Mouse (Mus musculus) left cerebral cortex, adult 8-10 months (tissue): Measurements from ENCODE around the gene Gm20715. TPM values are rescaled to one million over a fixed set of nuclear protein-coding genes. Genes with fewer than 3 reads are reported as not detected.
"Not testable (repeated sequence)": the region's sequence is repeated elsewhere in the genome, so short reads cannot be mapped to it uniquely, and the experiment has no call there.

ENCODE experiments used
- DNase-seq, 2 experiments: peaks; one replicate each; pipeline ENCODE4 v3.0.0; 2022; ENCODE audit warnings: low spot score in 2 of 2
- total RNA-seq, 4 experiments: library from RNA; stranded (reverse); gene quantifications; 2 replicates each; pipeline ENCODE4 v1.2.4; 2022

Gm20715 gene
- under 1 TPM; 0.20 to 0.46 (median 0.31) TPM for total RNA-seq

GRCm38 (mm10) chr7:6410043-6410442, at the start of gene Gm20715:
TSS of gene Gm20715 (plus strand) at chr7:6410277.
- peak; percentile 43 for DNase-seq

GRCm38 (mm10) chr7:6360477-6361060, 49.5 kb upstream of the Gm20715 start:
- DNase-seq, result no peak

DNA sequence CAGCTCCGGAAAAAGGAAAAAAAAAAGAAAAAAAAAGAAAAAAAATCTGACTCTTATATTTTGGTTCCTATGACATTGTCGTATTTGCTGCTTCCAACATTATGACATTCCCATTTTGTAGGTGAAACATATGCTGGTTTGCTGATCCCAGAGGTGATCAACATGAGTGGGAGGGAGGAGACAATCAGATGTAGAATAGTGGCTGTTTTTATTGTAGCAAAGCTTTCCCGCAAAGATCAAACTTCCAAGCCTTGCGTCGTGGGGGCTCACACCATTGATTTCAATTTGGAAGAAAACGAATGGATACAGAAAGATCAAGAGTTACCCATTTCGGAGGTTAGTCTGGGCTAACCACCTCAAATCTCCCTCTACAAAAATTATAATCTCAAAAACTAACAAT, 48.3 kb upstream of the Gm20715 start:
- no peak for DNase-seq

DNA sequence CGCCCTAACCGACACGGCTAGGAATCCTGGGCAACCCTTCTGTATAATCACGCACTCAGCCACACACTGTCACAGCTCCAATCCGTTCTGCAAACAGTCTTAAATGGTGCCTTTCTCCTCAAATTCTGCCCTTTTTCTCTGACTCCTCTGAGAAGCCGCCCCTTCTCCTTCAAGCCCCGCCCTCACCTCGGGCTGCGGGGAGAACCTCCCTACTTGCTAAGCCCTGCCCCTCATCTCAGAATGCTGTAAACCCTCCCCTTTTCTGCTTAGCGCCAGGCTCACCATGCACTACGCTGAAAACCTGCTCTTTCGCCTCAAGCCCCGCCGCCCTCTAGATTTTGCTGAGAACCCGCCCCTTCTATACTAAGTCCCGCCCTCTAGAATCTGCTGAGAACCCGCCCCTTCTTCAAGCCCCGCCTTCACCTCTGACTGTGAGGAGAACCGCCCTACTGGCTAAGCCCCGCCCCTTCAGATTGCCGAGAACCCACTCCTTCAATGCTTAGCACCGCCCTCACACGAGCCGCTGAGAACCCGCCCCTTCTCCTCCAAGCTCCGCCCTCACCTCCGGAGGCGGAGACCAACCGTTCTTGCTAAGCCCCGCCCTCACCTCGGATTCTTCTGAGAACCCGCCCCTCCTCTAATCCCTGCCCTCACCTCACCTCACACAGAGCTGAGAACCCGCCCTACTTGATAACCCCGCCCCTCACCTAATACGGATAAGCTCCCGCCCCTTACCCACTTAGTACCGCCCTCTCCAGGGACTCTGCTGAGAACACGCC, 47.6 kb upstream of the Gm20715 start:
- peak; percentile 82 to 99 for DNase-seq

GRCm38 (mm10) chr7:6363047-6363488, 47.0 kb upstream of the Gm20715 start, which contains the start of gene Zfp78:
TSS of gene Zfp78 (plus strand) at chr7:6363280.
- DNase-seq, result peak in 1 of 2 experiments; percentile 88

- DNase-seq, result no peak
Observed at GRCm38 (mm10) chr7:6364761-6365160, 45.3 kb upstream of the Gm20715 start.

- DNase-seq, result no peak
Observed at GRCm38 (mm10) chr7:6367185-6367584, 42.9 kb upstream of the Gm20715 start.

GRCm38 (mm10) chr7:6368146-6368545, 41.9 kb upstream of the Gm20715 start:
- not testable (repeated sequence) for DNase-seq

- no peak for DNase-seq
Observed at GRCm38 (mm10) chr7:6369460-6369859, 40.6 kb upstream of the Gm20715 start.

- no peak for DNase-seq
Observed at GRCm38 (mm10) chr7:6372993-6373392, 37.1 kb upstream of the Gm20715 start.

DNA sequence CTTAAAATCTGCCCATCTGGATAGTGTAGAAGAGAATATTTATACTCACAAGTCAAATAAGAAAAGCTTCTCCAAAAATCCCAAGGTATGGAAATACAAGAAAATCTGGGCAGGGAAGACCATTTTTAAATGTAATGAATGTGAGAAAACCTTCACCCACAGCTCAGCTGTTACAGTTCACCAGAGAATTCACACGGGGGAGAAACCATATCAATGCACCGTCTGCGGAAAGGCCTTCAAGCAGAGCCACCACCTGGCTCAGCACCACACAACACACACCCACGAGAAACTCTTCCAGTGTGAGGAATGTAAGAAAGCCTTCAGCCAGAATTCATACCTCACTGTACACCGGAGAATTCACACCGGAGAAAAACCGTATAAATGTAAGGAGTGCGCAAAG, 31.6 kb upstream of the Gm20715 start:
- DNase-seq, result peak in 1 of 2 experiments; percentile 86

DNA sequence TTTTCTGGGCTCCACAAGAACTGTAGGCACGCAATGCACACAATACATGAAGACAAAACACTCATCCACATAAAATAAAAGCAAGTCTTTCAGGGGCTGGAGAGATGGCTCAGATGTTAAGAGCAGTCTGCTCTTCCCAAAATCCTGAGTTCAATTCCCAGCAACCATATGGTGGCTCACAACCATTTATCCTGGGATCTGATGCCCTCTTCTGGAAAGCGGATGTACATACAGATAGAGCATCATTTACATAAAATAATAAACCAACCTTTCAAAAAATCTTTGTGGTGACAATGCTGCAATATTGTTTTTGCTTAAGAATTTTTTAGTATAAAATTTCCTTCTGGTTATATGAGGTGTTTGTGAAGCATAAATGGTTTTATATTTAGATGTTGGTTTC, 28.6 kb upstream of the Gm20715 start:
- DNase-seq, result no peak

DNA sequence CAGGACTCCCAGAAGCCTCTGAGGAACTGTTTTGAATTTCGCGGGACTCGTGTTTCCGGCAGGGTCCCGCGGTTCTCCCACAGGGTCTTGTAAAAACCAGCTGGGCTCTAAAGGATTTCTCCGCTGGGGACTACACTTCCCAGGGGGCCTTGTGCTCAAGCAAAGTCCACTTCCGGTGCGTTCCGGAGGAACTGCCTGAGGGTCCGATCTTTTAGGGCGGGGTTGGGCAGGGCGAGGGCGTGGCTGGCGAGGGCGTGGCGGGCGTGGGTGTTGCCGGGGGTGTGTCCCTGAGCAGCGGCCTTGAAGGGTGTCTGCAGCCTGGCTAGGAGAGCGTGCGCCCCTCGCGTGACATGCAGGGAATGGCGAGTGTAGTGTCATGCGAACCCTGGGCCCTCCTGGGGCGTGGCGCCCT, 27.0 kb upstream of the Gm20715 start, which contains the start of gene Zfp28:
Gene Zfp28, plus strand, starts transcription at position 252 of the 412 bp plus-strand sequence.
- peak; percentile 77 to 89 for DNase-seq

GRCm38 (mm10) chr7:6384011-6384410, 26.1 kb upstream of the Gm20715 start:
- DNase-seq, result no peak

GRCm38 (mm10) chr7:6386995-6387394, 23.1 kb upstream of the Gm20715 start:
- DNase-seq, result peak in 1 of 2 experiments; percentile 41

- DNase-seq, result no peak
Observed at GRCm38 (mm10) chr7:6388971-6389370, 21.1 kb upstream of the Gm20715 start.

DNA sequence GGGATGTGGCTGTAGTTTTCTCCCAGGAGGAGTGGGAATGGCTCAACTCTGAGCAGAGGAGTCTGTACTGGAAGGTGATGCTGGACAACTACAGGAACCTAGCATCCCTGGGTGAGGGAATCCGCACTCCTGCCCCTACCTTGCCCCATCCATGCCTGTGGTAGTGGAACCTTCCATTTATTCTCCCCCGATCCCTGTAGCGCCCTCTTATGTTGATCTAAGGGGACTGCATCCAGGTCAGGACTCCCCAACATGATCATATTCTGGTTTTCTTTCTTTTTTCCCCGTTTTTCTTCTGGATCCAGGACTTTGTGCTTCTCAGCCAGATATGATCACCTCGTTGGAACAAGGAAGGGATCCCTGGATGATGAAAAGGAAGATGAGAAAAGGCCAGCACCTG, 20.6 kb upstream of the Gm20715 start:
- no peak for DNase-seq

- DNase-seq, result peak; percentile 60 to 63
Observed at GRCm38 (mm10) chr7:6397996-6398975, 11.8 kb upstream of the Gm20715 start, which contains the start of gene Smim17. TSS of gene Smim17 (plus strand) at chr7:6398715.

- no peak for DNase-seq
Observed at GRCm38 (mm10) chr7:6414626-6415441, 4.8 kb downstream of the Gm20715 start.

- DNase-seq, result no peak
Observed at GRCm38 (mm10) chr7:6415442-6415787, 5.3 kb downstream of the Gm20715 start.

DNA sequence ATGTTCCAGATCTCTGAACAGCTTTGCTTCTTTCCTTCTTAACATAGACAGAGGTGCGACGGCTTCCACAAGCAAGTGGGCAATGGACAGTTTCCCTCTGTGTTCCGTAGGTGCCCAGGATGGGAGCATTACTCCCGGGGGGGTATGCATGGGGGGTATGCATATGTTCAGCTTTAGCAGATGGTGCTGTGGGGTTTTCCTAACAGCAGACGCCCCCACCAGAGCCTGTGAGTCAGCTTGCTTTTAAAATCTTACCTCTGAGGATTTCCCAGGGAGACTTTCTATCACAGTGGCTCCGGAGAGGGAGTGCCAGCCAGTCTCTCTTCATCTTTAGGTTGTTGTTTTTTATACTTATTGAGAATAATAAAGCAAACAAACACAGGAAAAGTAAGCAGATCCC, 9.8 kb downstream of the Gm20715 start:
- peak in 1 of 2 experiments; percentile 66 for DNase-seq
